Mouse (Mus musculus): ENCODE results near the gene Rabggta.
A peak's percentile ranks its signal among the peaks of the same experiment; 100 is the strongest.

Rabggta gene

GRCm38 (mm10) chr14:55689433-55689832, 32.6 kb downstream of the Rabggta start:
- no peak for DNase-seq (ENCODE audit: low spot score in 2 of 2)

GRCm38 (mm10) chr14:55682118-55682493, 40.0 kb downstream of the Rabggta start:
- no peak for DNase-seq (ENCODE audit: low spot score in 2 of 2)

GRCm38 (mm10) chr14:55681160-55682117, 40.6 kb downstream of the Rabggta start, which contains the start of gene Tinf2:
TSS of gene Tinf2 (minus strand) at chr14:55681820.
- peak; percentile 95 to 97 for DNase-seq (ENCODE audit: low spot score in 2 of 2)

DNA sequence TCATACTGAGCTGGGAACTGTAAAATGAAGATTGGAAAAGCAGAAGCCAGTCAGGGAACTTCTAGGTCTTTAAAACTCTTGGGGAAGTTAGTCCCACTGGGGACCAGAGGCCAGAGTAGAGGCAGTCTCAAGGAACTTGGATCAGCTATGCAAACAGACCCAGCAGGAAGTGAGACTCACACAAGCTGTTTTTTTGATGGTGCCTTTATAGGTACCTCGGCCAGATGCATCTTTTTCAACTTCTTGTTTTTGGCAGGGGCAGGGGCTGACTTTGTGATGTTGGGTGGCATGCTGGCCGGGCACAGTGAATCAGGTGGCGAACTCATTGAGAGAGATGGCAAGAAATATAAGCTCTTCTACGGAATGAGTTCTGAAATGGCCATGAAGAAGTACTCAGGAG, 44.4 kb downstream of the Rabggta start:
- no peak for DNase-seq (ENCODE audit: low spot score in 2 of 2)

- no peak for DNase-seq (ENCODE audit: low spot score in 2 of 2)
Measured at GRCm38 (mm10) chr14:55672741-55673060, 49.4 kb downstream of the Rabggta start.

DNA sequence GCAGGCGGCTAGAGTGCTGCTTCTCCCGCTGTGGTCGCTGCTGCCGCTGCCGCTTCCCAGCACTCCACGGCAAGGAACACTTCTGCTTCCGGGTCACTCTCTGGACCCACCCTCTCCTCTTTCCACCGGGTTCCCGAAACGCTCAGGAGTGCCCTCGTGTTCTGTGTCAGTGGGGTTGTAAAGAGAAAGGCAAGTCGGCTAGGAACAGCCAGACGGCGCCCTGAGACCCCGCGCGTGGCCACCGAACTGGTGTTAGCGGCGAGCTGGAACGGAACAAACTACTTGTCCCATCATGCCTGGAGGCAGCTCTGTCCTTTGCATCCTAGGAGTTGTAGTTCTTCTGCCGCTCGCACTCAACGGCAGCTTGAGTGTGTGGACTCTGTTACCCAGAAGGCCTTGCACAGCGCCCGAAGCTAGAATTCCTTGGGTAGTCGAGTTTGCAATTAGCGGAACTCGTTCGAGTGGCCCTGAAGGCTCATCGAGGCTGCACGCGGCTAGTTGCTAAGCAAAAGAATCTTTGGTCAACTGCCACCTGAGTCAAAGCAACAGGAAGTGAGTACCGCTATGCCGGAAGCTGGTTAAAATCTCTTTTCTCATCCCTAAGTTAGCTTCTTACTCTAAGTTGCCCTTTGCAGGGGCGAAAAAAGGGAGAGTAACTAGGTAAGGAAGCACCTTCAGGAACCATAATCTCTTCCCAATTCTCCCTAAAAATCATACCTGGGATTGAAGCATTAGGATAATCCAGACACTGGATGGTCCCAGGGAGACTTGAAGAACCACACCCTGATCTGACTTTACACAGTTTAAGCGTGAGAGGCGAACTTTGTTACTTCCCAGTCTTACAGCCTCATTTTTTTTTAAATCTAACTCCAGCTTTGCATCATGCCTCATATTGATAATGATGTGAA, 50.0 kb downstream of the Rabggta start, which contains the start of the genes Gmpr2 and Nedd8:
Gmpr2 (plus strand) TSS at position 109 of the 908 bp plus-strand sequence.
Nedd8 (minus strand) TSS at position 292 of the 908 bp plus-strand sequence.
- peak; percentile 94 to 98 for DNase-seq (ENCODE audit: low spot score in 2 of 2)

DNA sequence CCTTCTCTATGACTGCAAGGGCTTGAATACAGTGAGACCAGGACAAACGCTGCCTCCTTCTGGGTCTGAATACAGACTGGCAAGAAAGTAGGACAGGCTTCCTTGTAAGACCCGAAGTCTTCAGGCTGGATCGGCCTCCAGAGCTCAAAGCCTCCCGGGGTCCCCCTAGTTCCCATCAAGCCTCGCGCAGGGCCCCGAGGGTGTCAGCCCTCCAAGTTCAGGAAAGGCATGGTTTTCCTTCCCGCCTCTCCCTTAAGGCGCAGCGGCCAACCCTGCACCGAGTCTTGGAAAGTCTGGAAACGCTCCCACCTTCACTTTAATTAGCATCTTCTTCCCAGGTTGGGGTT, 50.6 kb downstream of the Rabggta start:
- no peak for DNase-seq (ENCODE audit: low spot score in 2 of 2)

All from right cerebral cortex, adult 2 months (tissue).